8 mouse cellular contexts compared by ENCODE assay signal in the genomic region with DNA sequence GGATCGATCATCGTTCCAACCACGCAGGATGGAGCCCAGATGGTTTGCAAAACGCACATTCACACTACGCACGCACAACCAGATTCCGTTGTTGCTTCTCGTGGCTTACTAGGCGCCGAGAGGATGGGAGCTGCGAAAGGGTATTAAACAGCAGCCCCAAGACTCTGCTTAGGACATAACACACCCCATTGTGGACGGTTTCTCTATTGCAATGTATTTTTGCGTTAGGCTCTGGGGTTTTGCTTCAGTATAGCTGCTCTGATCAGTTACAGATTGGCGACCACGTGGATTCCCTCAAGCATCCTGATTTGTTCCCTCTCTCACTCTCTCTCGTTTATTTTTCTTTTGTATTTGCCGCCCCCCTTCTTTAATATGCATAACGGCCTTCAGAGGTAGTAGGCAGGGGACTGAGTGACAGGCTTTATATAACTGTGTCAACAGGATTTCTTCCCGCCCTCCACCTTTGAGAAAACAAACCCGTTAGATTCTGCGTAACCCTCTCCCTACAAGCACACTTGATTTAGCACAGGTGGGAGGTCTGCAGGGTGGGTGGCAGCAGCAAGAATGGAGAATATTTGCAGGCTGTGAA. TPM values are rescaled to one million over a fixed set of nuclear protein-coding genes. Genes with fewer than 3 reads are reported as not detected.
DNase-seq lines count a peak whose midpoint lies in the region; ATAC-seq and TF ChIP-seq lines count a peak whose summit lies in the region.

No protein-coding gene starts in this region.

- peaks cover 10% of the 10 kb centered on the region for H3K4me1 ChIP-seq in kidney, adult 2 months (ENCODE audit: control insufficient read depth, insufficient read depth, low read length)
- H3K4me1 ChIP-seq in MEL (ENCODE audit: control insufficient read depth in 1 of 2, insufficient read depth in 2 of 2, low read length in 2 of 2): peaks cover 2 to 9% of the 10 kb centered on the region in 2 experiments; a peak in 2 of 4 replicates
- peaks cover 30% of the 10 kb centered on the region for H3K4me1 ChIP-seq in embryonic facial prominence, embryonic 15.5 days
- H3K4me1 ChIP-seq in intestine, embryonic 16.5 days (ENCODE audit: control insufficient read depth, insufficient read depth, low read length): peaks cover 24% of the 10 kb centered on the region
- H3K4me1 ChIP-seq in liver, embryonic 15.5 days (replicated peaks): peaks cover 43% of the 10 kb centered on the region

- peak overlapping the region; percentile 93 for H3K4me3 ChIP-seq in kidney, adult 2 months (ENCODE audit: insufficient read depth, low read depth, low read length)
- peak overlapping the region; percentile 76 to 79 for H3K4me3 ChIP-seq in MEL (ENCODE audit: control insufficient read depth in 1 of 2, insufficient read depth in 1 of 2, low read depth in 2 of 2, low read length in 2 of 2)
- peak overlapping the region; percentile 98 for H3K4me3 ChIP-seq in embryonic facial prominence, embryonic 15.5 days (replicated peaks)
- peak overlapping the region; percentile 63 for H3K4me3 ChIP-seq in intestine, embryonic 16.5 days (ENCODE audit: low read length)
- peak overlapping the region; percentile 94 for H3K4me3 ChIP-seq in liver, embryonic 15.5 days (replicated peaks)

- no peak for DNase-seq in kidney, adult 2 months
- no peak for DNase-seq in kidney, postnatal 14 days
- peak; percentile 79 for DNase-seq in MEL (ENCODE audit: low read depth, low spot score)
- DNase-seq in right cerebral cortex, postnatal 25 days: peak; percentile 59

- no peak for TF ChIP-seq EP300 in MEL (IDR thresholded peaks at IDR 0.05; ENCODE audit: low read depth in 1 of 2, low read length in 2 of 2)

- TF ChIP-seq CTCF in kidney, adult 2 months (conservative IDR thresholded peaks at IDR 0.05; ENCODE audit: insufficient read depth, insufficient read length, low read depth, low read length): no peak
- TF ChIP-seq CTCF in MEL (IDR thresholded peaks at IDR 0.05 in 2 of 3, conservative IDR thresholded peaks at IDR 0.05 in 1 of 3; ENCODE audit: control insufficient read depth in 1 of 3, insufficient read depth in 1 of 3, low read depth in 2 of 3, low read length in 3 of 3, poor library complexity in 1 of 3, severe bottlenecking in 1 of 3): peak in 1 of 3 experiments; percentile 8; a peak in 1 of 6 replicates

- H3K9me3 ChIP-seq in MEL (replicated peaks; ENCODE audit: insufficient read depth, low read length): no peaks in the 10 kb centered on the region
- H3K9me3 ChIP-seq in embryonic facial prominence, embryonic 15.5 days (replicated peaks): no peaks in the 10 kb centered on the region
- no peaks in the 10 kb centered on the region for H3K9me3 ChIP-seq in intestine, embryonic 16.5 days (ENCODE audit: control insufficient read depth, low read length)
- H3K9me3 ChIP-seq in liver, embryonic 15.5 days (replicated peaks): no peaks in the 10 kb centered on the region

- WGBS in kidney, adult 2 months: 3% methylated on average over 21 of the region's 21 CpGs
- under 1% methylated on average over 21 of the region's 21 CpGs for WGBS in embryonic facial prominence, embryonic 15.5 days
- 1% methylated on average over 21 of the region's 21 CpGs for WGBS in intestine, embryonic 16.5 days
- WGBS in liver, embryonic 15.5 days (ENCODE audit: insufficient replicate concordance): 2% methylated on average over 21 of the region's 21 CpGs

- no peak for ATAC-seq in embryonic facial prominence, embryonic 15.5 days (ENCODE audit: insufficient number of reproducible peaks, low FRiP score, low TSS enrichment, low read depth)
- ATAC-seq in intestine, embryonic 16.5 days: no peak
- ATAC-seq in liver, embryonic 15.5 days (ENCODE audit: insufficient read depth): no peak
- ATAC-seq in monocyte, adult 5-6 weeks (replicated peaks; ENCODE audit: insufficient number of reproducible peaks, low FRiP score, low TSS enrichment, poor library complexity, severe bottlenecking): no peak

- peak overlapping the region; percentile 98 for H3K4me2 ChIP-seq in embryonic facial prominence, embryonic 15.5 days (replicated peaks)
- H3K4me2 ChIP-seq in intestine, embryonic 16.5 days (ENCODE audit: low read depth, low read length): peak overlapping the region; percentile 97
- peak overlapping the region; percentile 99 for H3K4me2 ChIP-seq in liver, embryonic 15.5 days

- H3K27me3 ChIP-seq in kidney, adult 2 months (replicated peaks; ENCODE audit: control insufficient read depth, insufficient read depth, low read length): no peaks in the 10 kb centered on the region
- H3K27me3 ChIP-seq in MEL (ENCODE audit: control insufficient read depth in 1 of 2, insufficient read depth in 2 of 2, low read length in 2 of 2): peaks cover 0 to 2% of the 10 kb centered on the region in 2 experiments; a peak in 1 of 4 replicates
- no peaks in the 10 kb centered on the region for H3K27me3 ChIP-seq in embryonic facial prominence, embryonic 15.5 days
- no peaks in the 10 kb centered on the region for H3K27me3 ChIP-seq in intestine, embryonic 16.5 days (replicated peaks; ENCODE audit: control insufficient read depth, insufficient read depth, low read length)
- H3K27me3 ChIP-seq in liver, embryonic 15.5 days: peaks cover 31% of the 10 kb centered on the region

- H3K27ac ChIP-seq in kidney, adult 2 months (ENCODE audit: insufficient read depth, low read depth, low read length): no peak overlapping the region
- peak overlapping the region; percentile 26 for H3K27ac ChIP-seq in MEL (ENCODE audit: control insufficient read depth, low read depth, low read length)
- peak overlapping the region; percentile 99 for H3K27ac ChIP-seq in embryonic facial prominence, embryonic 15.5 days (replicated peaks)
- H3K27ac ChIP-seq in intestine, embryonic 16.5 days (ENCODE audit: low read length): no peak overlapping the region
- no peak overlapping the region for H3K27ac ChIP-seq in liver, embryonic 15.5 days (replicated peaks)

- TF ChIP-seq RAD21 in MEL (IDR thresholded peaks at IDR 0.05; ENCODE audit: low read depth, low read length): no peak; the same call in 1 of the 2 replicates

- H3K9ac ChIP-seq in MEL (ENCODE audit: control insufficient read depth, low read depth, low read length, poor library complexity, severe bottlenecking): peak overlapping the region; percentile 67
- H3K9ac ChIP-seq in embryonic facial prominence, embryonic 15.5 days: no peak overlapping the region
- peak overlapping the region; percentile 75 for H3K9ac ChIP-seq in intestine, embryonic 16.5 days (ENCODE audit: low read depth, low read length)
- no peak overlapping the region for H3K9ac ChIP-seq in liver, embryonic 15.5 days

- H3K36me3 ChIP-seq in kidney, adult 2 months (ENCODE audit: control insufficient read depth, insufficient read depth, low read length): no peaks in the 10 kb centered on the region
- peaks cover 2 to 9% of the 10 kb centered on the region in 2 experiments; a peak in 3 of 4 replicates for H3K36me3 ChIP-seq in MEL (ENCODE audit: control insufficient read depth in 1 of 2, insufficient read depth in 2 of 2, low read length in 2 of 2)
- H3K36me3 ChIP-seq in embryonic facial prominence, embryonic 15.5 days: no peaks in the 10 kb centered on the region
- no peaks in the 10 kb centered on the region for H3K36me3 ChIP-seq in intestine, embryonic 16.5 days (ENCODE audit: control insufficient read depth, insufficient read depth, low read length)
- no peaks in the 10 kb centered on the region for H3K36me3 ChIP-seq in liver, embryonic 15.5 days (replicated peaks)

- peaks cover 33% of the 10 kb centered on the region for H3K79me2 ChIP-seq in MEL (ENCODE audit: control insufficient read depth, insufficient read depth, low read length, poor library complexity)

- TF ChIP-seq POLR2A in kidney, adult 2 months (IDR thresholded peaks at IDR 0.05; ENCODE audit: low read depth, low read length): no peak
- no peak for TF ChIP-seq POLR2A in MEL (IDR thresholded peaks at IDR 0.05; ENCODE audit: control insufficient read depth in 1 of 2, insufficient read depth in 1 of 2, low read depth in 1 of 2, low read length in 2 of 2, poor library complexity in 1 of 2)

TF ChIP-seq in MEL, 35 proteins besides CTCF, POLR2A, EP300 and RAD21 (continues in another document):
- peak; percentile 37; the same call in 1 of the 2 replicates for TF ChIP-seq MXI1 (IDR thresholded peaks at IDR 0.05; ENCODE audit: low read depth, low read length)
- no peak for TF ChIP-seq BHLHE40 (IDR thresholded peaks at IDR 0.05; ENCODE audit: borderline replicate concordance, low read depth, low read length)
- TF ChIP-seq GABPA (IDR thresholded peaks at IDR 0.05; ENCODE audit: low read depth, low read length): no peak
- TF ChIP-seq SMC3 (IDR thresholded peaks at IDR 0.05; ENCODE audit: low read depth, low read length): no peak
- no peak for TF ChIP-seq TCF12 (IDR thresholded peaks at IDR 0.05; ENCODE audit: low read depth, low read length)
- TF ChIP-seq ZMIZ1 (IDR thresholded peaks at IDR 0.05; ENCODE audit: low read depth, low read length): no peak
- TF ChIP-seq NELFE (IDR thresholded peaks at IDR 0.05; ENCODE audit: low read depth, low read length): 0 out of 2 replicates have a peak, but pooled peaks have one; percentile 28
- no peak for TF ChIP-seq CHD1 (IDR thresholded peaks at IDR 0.05; ENCODE audit: low read depth, low read length)
- no peak for TF ChIP-seq TBP (IDR thresholded peaks at IDR 0.05; ENCODE audit: low read depth, low read length)
- peak; percentile 68 for TF ChIP-seq MYC (IDR thresholded peaks at IDR 0.05; ENCODE audit: low read depth, low read length)
- no peak for TF ChIP-seq TAL1 (IDR thresholded peaks at IDR 0.05; ENCODE audit: low read length)

RNA-seq across cellular contexts. Expression of gene Kmt2a, which starts 2.0 kb away (rescaled TPM):
- polyA plus RNA-seq in kidney, adult 2 months (2012; rRNA removed): 12.1 and 13.9 TPM in 2 replicates
- 4.7 and 6.2 TPM in 2 replicates for total RNA-seq in MEL (2012; rRNA removed)
- 10 to 100 TPM; 11.7 to 27.3 TPM for polyA plus RNA-seq in MEL (2012; ENCODE audit: insufficient read depth in 1 of 2, insufficient read length in 2 of 2, low read depth in 1 of 2, low replicate concordance in 2 of 2, missing spikeins in 1 of 2)
- polyA plus RNA-seq in embryonic facial prominence, embryonic 15.5 days (2015; fragmentation: Nextera tagmentation; extraction: Ambion mirVana): 15.6 and 17.7 TPM in 2 replicates
- 5.3 and 7.7 TPM in 2 replicates for polyA plus RNA-seq in intestine, embryonic 16.5 days (2015; fragmentation: Nextera tagmentation; extraction: Ambion mirVana)
- polyA plus RNA-seq in liver, embryonic 15.5 days (2015; fragmentation: Nextera tagmentation; extraction: Ambion mirVana): 2.9 and 3.4 TPM in 2 replicates
- 11.5 to 40.0 TPM (median 13.4 TPM) in 3 replicates for total RNA-seq in monocyte, adult 5-6 weeks (2017)

RNA-seq across cellular contexts. Expression of gene Atp5l, which starts 37.5 kb away (rescaled TPM):
- 732 and 924 TPM in 2 replicates for polyA plus RNA-seq in kidney, adult 2 months (2012; rRNA removed)
- 719 and 722 TPM in 2 replicates for total RNA-seq in MEL (2012; rRNA removed)
- polyA plus RNA-seq in MEL (2012; ENCODE audit: insufficient read depth in 1 of 2, insufficient read length in 2 of 2, low read depth in 1 of 2, low replicate concordance in 2 of 2, missing spikeins in 1 of 2): 100 to 1,000 TPM in 1 of 2 experiments, not detected in 1; 320 TPM
- 655 and 705 TPM in 2 replicates for polyA plus RNA-seq in embryonic facial prominence, embryonic 15.5 days (2015; fragmentation: Nextera tagmentation; extraction: Ambion mirVana)
- 937 and 949 TPM in 2 replicates for polyA plus RNA-seq in intestine, embryonic 16.5 days (2015; fragmentation: Nextera tagmentation; extraction: Ambion mirVana)
- 396 and 459 TPM in 2 replicates for polyA plus RNA-seq in liver, embryonic 15.5 days (2015; fragmentation: Nextera tagmentation; extraction: Ambion mirVana)
- 129 to 228 TPM (median 191 TPM) in 3 replicates for total RNA-seq in monocyte, adult 5-6 weeks (2017)

Comparison
In these comparisons a context has a peak if more than half of its experiments do, and no peak if none do; other contexts are left out.
1. DNase-seq: peak in MEL (single experiment) and right cerebral cortex, postnatal 25 days (single experiment); none in kidney, adult 2 months (single experiment) and kidney, postnatal 14 days (single experiment).
2. H3K27ac ChIP-seq: peak in MEL (single experiment) and embryonic facial prominence, embryonic 15.5 days (single experiment); none in kidney, adult 2 months (single experiment), intestine, embryonic 16.5 days (single experiment) and liver, embryonic 15.5 days (single experiment).
3. H3K9ac ChIP-seq: peak in MEL (single experiment) and intestine, embryonic 16.5 days (single experiment); none in embryonic facial prominence, embryonic 15.5 days (single experiment) and liver, embryonic 15.5 days (single experiment).
4. Peak in every context shown above with its lines, with median percentiles within 50 percentile points of each other: H3K4me3 ChIP-seq and H3K4me2 ChIP-seq.